Mouse (Mus musculus): Measurements from ENCODE around the gene Parg.

GRCm38 (mm10) chr14:32269589-32269988 lies 67.8 kb downstream of the Parg start:
- TF ChIP-seq CTCF (IDR thresholded peaks at IDR 0.05; ENCODE audit: low read depth) (peak; percentile 52), EP300 (optimal IDR thresholded peaks at IDR 0.05) (no peak)

Data from stomach, postnatal 0 days (tissue).